Mouse (Mus musculus) mature B cell (primary cell): Measurements from ENCODE around the gene Kmt2e.
"Not testable (repeated sequence)": the region's sequence is repeated elsewhere in the genome, so short reads cannot be mapped to it uniquely, and the experiment has no call there.

Experiments used
- in situ Hi-C: fragments of 300-500 bp; cut with MboI; formaldehyde crosslinking; loops from 2 replicates; pipeline ENCODE4 v1.14.3; 2019

Kmt2e gene

GRCm38 (mm10) chr5:23431948-23432707, 2.1 kb upstream of the Kmt2e start:
- in situ Hi-C loops: no loop called here

- in situ Hi-C loops: no loop called here
Measured at GRCm38 (mm10) chr5:23432708-23433645, 1.3 kb upstream of the Kmt2e start.

DNA sequence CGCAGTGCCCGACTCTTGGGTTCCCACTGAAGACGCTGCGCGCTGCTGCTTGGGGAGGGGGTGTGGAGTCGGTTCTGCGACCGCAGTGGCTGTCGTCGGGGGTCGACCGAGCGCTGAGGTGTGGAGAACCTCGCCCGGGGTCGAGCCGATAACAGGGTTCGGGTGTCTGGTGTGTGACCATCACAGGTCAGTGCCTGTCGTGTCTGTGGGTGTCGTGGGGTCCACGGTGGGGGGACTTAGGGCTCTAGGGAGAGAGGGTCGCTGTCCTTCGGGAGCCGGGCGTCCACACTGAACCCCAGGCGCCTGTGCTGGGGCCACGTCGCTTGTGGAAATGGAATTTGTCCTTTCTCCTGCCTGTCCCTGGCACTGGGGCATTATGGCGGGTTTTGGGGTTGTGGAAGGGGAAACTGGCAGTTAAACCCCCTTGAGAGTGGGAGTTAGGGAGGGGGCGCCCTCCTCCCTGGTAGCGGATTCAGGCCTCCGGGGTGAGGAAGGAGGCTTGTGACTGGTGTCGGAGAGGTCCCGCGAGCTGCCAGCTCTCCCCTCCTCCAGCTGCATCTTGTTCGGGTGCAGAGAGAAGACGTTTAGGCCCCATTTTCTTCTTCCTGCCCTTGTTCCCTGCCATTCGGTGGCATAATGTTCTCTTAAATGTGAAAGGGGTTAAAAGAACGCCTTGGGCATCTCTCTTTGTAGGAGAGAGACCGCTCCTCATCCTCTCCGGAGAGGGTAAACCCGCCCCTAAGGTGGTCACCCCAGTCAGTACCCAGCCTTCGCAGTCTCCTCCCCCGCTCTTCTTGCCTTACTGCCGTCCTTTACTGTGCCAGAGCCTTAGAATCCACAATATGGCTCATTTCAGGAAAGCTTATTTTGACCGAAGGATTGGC, 599 bp downstream of the Kmt2e start:
- in situ Hi-C loops: no loop called here

DNA sequence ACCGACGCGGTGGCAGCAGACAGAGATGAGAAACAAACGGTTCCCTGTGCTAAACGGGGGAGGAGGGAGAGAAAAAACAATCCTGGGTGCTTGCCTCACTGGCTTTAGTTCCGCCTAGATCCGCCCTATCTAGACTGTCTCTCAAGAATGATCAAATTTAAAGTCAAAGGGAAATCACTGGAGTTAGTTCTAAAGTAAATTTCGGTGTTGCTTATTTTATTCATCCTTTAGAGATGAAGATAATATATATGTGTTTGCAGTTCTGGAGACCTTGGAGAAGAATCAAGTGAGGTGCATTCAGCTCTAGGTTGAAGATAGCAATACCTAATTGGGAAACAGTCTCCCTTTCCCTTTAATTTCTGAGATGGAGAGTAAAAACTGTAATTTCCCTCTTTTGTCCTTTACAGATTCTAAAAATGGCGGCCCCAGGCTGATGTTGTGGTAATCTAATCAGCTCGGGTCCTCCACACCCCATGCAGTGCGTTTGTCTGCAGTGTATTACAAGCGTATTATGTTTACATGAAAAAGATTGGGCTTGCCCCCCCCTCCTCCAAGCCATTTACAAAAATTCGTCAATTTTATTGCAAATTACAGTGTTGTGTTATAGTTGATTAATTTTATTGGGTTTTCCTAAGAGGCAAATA, 1.4 kb downstream of the Kmt2e start:
- in situ Hi-C loops: no loop called here

- in situ Hi-C loops: no loop called here
Measured at GRCm38 (mm10) chr5:23436735-23437134, 2.5 kb downstream of the Kmt2e start.

DNA sequence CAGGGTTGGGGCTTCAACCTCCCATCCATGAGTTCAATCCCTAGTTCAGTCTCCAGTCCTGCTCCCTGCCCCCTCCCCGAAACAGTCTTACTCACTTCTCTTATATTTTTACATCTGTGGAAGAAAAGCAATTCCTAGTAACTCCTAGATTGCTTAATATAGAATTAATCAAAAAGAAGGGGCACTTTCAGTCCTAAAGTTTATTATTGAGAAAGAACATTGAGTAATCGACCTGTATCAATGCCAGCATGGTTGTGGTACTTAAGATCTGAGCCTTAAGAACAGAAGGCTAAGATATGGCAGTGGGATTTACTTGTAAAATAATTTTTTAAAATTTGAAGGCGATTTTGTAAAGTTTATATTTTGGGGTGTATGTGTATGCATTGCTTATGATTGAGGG, 5.6 kb downstream of the Kmt2e start:
- in situ Hi-C loops: no loop called here

DNA sequence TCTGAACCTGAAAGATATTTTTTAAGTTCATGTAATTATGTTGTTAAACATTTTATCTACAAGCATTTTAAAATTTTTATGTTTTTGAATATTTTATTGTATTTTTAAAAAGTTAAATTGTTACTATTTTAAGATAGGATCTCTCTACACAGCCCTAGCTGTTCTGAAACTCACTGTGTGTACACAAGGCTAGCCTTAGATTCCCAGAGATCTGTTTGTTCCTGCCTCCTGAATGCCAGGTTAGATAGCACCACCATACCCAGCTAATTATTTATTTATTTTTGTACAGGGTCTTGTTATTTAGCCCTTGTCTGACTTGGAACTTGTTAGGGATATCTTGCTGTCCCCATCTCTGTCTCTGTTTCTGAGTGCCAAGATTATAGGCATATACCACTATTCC, 6.3 kb downstream of the Kmt2e start:
- in situ Hi-C loops: no loop called here

DNA sequence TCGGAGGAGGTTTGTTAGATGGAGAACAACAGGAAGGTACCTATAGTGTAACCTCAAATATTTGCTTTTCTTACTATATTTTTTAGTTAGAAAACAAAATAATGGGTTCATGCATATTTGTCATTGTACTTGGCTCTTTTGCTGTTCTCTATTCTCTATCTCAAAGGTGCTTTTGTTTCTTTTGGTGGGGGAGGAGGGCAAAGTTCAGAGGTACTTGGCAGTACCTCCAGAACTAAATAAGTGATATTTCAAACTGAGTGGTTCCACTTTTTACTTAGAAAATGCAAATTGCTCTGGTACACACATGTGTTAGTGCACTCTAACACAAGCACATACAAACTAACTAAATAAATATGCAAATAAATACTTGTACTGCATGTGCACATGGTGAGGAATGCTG, 7.7 kb downstream of the Kmt2e start:
- in situ Hi-C loops: no loop called here

DNA sequence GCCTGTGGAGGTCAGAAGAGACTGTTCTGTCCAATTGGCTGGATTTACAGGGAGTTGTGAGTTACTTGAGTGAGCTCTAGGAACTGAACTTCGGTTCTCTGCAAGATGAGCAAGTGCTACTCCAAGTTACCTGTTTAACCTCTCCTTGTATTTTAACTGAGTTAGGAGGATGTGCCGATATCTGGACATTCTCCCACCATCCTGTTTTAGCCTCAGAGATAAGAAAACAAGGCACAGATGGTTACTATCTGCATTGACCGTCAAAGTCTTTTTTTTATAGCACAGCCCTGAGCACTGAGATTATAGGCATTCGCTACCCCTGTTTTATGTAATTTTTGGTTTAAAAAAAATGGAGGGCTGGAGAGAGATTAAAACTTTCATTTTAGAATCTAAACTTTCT, 10.2 kb downstream of the Kmt2e start:
- in situ Hi-C loops: no loop called here

- in situ Hi-C loops: not testable (repeated sequence)
Measured at GRCm38 (mm10) chr5:23453561-23453960, 19.3 kb downstream of the Kmt2e start.

- in situ Hi-C loops: no loop called here
Measured at GRCm38 (mm10) chr5:23461688-23462087, 27.4 kb downstream of the Kmt2e start.

DNA sequence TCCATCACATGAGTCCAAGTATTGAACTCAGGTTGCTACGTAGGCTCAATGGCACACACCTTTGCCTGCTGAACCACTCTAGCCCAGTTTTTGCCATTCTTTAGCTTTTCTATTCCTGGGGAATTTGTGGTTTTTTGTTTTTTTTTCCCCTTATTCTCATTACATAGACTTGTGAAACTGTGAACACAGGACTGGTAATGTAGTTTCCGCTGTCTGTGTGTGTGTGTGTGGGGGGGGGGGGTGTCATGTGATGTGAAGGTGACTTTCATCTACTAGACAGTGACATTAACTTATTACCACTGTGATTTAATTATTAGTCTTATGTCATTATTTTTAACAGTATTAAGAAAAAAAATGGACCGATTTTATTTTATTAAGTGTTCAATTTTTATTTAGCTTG, 30.0 kb downstream of the Kmt2e start:
- in situ Hi-C loops: no loop called here

DNA sequence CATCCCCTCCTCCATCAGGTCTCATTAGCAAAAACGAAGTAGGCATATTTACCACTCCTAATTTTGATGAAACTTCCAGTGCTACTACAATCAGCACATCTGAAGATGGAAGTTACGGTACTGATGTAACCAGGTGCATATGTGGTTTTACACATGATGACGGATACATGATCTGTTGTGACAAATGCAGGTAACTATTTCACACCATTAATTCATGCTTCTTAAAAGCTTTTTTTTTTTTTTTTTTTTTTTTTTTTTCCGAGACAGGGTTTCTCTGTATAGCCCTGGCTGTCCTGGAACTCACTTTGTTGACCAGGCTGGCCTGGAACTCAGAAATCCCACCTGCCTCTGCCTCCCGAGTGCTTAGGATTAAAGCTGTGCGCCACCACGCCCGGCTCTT, 30.5 kb downstream of the Kmt2e start:
- in situ Hi-C loops: no loop called here

GRCm38 (mm10) chr5:23466546-23466945, 32.3 kb downstream of the Kmt2e start:
- in situ Hi-C loops: no loop called here

- in situ Hi-C loops: no loop called here
Measured at GRCm38 (mm10) chr5:23473098-23473873, 39.0 kb downstream of the Kmt2e start.

DNA sequence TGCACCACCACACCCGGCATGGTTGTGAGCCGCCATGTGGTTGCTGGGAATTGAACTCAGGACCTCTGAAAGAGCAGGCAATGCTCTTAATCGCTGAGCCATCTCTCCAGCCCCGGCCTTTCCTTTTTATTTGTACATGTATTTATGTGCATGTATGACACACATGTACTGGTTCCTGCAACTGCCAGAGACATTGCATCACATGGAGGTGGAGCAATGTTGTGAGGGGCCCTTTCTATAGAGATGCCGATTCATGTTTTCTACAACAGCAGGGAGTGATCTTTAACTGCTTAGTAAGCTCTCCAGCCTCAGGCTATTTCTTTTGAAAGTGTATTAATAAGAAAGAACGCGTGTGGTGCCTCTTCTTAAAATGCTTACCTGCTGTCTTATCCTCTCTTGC, 49.6 kb downstream of the Kmt2e start:
- in situ Hi-C loops: loop anchor here (5.0 kb wide), 1 partner anchor 67 kb away; no protein-coding TSS in a partner anchor

DNA sequence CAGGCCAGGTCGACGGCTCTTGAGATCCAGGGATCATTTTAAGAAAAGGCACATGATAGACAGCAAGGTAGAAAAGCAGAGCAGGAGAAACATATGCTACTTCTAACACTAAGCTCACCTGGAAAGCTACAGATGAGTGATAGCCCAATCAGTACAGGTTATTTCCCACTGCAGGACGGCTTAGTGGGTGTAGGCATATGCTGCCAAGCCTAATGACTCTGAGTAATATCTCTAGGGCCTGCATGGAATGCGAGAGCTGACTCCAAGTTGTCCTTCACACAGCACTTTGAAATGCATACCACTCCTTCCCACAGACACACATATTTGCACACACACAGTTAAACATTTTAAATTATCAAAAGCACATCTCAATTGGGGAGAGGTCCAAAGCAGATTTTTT, 55.0 kb downstream of the Kmt2e start:
- in situ Hi-C loops: no loop called here

DNA sequence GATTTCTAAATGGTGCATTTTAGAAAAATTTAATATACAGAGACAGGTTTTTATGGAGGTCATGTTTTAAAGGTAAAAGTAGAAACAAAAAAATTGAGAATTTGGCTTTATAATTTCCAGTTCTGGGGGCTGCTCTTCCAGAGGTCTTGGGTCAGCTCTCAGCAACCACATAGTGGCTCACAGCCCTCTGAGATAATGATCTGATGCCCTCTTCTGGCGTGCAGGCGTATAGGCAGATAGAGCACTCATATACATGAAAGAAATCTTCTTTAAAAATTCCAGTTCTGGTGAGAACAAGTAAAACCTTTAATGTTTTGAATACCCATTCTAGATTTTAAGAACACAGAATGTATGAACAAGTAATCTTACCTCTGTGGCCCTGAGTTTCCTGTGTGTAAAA, 56.6 kb downstream of the Kmt2e start:
- in situ Hi-C loops: no loop called here

DNA sequence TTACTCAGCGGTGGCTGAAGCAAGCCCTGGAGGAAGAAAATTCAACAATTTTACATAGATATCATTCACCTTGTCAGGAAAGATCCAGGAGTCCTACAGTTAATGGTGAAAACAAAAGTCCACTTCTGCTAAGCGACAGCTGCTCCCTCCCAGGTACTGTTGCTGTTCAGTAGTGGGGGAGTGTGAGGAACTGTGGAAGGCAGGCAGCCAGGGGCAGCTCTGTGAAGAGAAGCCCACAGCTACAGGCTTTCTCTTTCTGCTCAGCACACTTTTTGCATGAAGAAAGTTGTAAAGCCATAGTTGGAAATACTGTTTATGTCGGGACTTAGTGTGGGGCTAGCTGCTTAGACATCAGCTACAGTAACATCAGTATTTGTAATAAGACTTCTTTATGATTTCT, 62.2 kb downstream of the Kmt2e start:
- in situ Hi-C loops: no loop called here

DNA sequence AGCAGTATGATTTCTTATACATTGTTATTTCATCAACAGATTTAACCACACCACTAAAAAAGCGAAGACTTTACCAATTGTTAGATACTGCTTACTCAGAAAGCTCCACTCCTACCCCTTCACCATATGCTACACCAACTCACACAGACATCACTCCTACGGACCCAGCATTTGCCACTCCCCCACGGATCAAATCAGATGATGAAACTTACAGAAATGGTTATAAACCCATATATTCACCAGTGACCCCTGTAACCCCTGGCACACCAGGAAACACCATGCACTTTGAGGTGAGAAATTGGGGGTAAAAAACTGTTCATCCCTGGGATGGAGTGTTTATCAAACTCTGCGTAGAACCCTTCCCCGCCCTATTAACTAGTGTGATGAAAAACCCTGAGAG, 62.7 kb downstream of the Kmt2e start:
- in situ Hi-C loops: no loop called here

GRCm38 (mm10) chr5:23497920-23498319, 63.7 kb downstream of the Kmt2e start:
- in situ Hi-C loops: no loop called here
